ENCODE assay signal across 24 mouse cellular contexts in the genomic region with DNA sequence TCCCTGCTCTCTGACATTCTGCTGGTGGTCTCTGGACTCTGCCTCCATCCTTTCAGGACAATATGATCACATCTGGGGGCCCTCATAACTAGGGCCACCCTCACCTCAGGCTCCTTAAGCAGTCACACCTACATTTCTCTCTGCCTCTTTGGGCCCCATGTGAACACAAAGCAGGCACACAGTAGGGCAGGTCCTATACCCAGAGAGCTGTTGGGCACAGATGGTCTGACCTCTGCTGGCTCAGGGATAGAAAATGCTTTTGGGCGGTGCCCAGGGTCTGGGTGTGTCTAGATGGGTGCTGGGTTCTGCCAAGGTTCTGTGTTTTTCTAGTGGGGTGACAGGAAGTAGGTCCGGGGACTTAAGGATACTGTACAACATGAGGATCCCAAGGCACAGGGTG.
"Had no signal": no experiment of that assay in that cellular context is flagged by ENCODE, and none has a peak within 500 bp of the region (broad histone marks: within the 10 kb centered on the region; RNA-seq: fewer than 3 reads in every experiment).

No protein-coding gene starts in this region.

- DNase-seq: gastrocnemius, postnatal 14 days; gastrocnemius, postnatal 36 days; heart, adult 11 months; heart, adult 2 months; heart, postnatal 14 days; heart, postnatal 36 days; kidney, adult 11 months; kidney, adult 8-10 months; kidney, postnatal 10 days; kidney, postnatal 36 days; layer of hippocampus, adult 9-11 months; layer of hippocampus, postnatal 36 days; left cerebral cortex, postnatal 4 days had no signal

- H3K36me3 ChIP-seq: heart, embryonic 13.5 days; heart, embryonic 15.5 days; hindbrain, embryonic 13.5 days; hindbrain, embryonic 15.5 days; limb, embryonic 13.5 days; limb, embryonic 15.5 days; liver, embryonic 12.5 days had no signal

- H3K4me3 ChIP-seq: heart, adult 2 months; heart, embryonic 13.5 days; heart, embryonic 15.5 days; hindbrain, embryonic 13.5 days; hindbrain, embryonic 15.5 days; limb, embryonic 13.5 days; limb, embryonic 15.5 days; liver, embryonic 12.5 days had no signal

- H3K27ac ChIP-seq: heart, adult 2 months; heart, embryonic 13.5 days; heart, embryonic 15.5 days; hindbrain, embryonic 13.5 days; hindbrain, embryonic 15.5 days; hindbrain, postnatal 0 days; limb, embryonic 13.5 days; limb, embryonic 15.5 days; liver, embryonic 12.5 days; liver, embryonic 14.5 days had no signal

- H3K4me2 ChIP-seq: heart, embryonic 11.5 days; heart, embryonic 13.5 days; heart, embryonic 15.5 days; hindbrain, embryonic 13.5 days; hindbrain, embryonic 15.5 days; limb, embryonic 13.5 days; limb, embryonic 15.5 days; liver, embryonic 12.5 days had no signal

- H3K9ac ChIP-seq: heart, embryonic 13.5 days; heart, embryonic 15.5 days; hindbrain, embryonic 13.5 days; hindbrain, embryonic 15.5 days; limb, embryonic 13.5 days; limb, embryonic 15.5 days; liver, embryonic 12.5 days; liver, embryonic 14.5 days had no signal

- ATAC-seq: hindbrain, postnatal 0 days; intestine, embryonic 16.5 days; liver, embryonic 12.5 days had no signal

- H3K9me3 ChIP-seq: heart, embryonic 13.5 days; heart, embryonic 15.5 days; hindbrain, embryonic 13.5 days; hindbrain, embryonic 15.5 days; limb, embryonic 13.5 days; limb, embryonic 15.5 days; liver, embryonic 12.5 days had no signal

- H3K27me3 ChIP-seq: hindbrain, embryonic 15.5 days; limb, embryonic 13.5 days; limb, embryonic 15.5 days had no signal
